30 mouse cellular contexts compared by ENCODE assay signal in genomic region chr13:97584045-97584444, GRCm38 (mm10).
DNase-seq lines count a peak whose midpoint lies in the region; ATAC-seq lines count a peak whose summit lies in the region.
"Had no signal": no experiment of that assay in that cellular context is flagged by ENCODE, and none has a peak within 500 bp of the region (broad histone marks: within the 10 kb centered on the region; RNA-seq: fewer than 3 reads in every experiment).

No protein-coding gene starts in this region.

- no peak overlapping the region for H3K4me2 ChIP-seq in midbrain, embryonic 11.5 days
- no peak overlapping the region for H3K4me2 ChIP-seq in midbrain, embryonic 14.5 days (ENCODE audit: low read length)
- H3K4me2 ChIP-seq in kidney, embryonic 14.5 days (replicated peaks; ENCODE audit: low read depth, low read length): no peak overlapping the region
- H3K4me2 ChIP-seq: embryonic facial prominence, embryonic 13.5 days; forebrain, embryonic 13.5 days; heart, embryonic 12.5 days; heart, embryonic 15.5 days; hindbrain, embryonic 14.5 days had no signal

- no peaks in the 10 kb centered on the region for H3K27me3 ChIP-seq in midbrain, embryonic 11.5 days (ENCODE audit: control insufficient read depth, insufficient read depth, low read length)
- no peaks in the 10 kb centered on the region for H3K27me3 ChIP-seq in midbrain, embryonic 14.5 days (ENCODE audit: control insufficient read depth, insufficient read depth, low read length)
- no peaks in the 10 kb centered on the region for H3K27me3 ChIP-seq in kidney, embryonic 14.5 days (ENCODE audit: control insufficient read depth, insufficient read depth, low read length)
- H3K27me3 ChIP-seq: embryonic facial prominence, embryonic 13.5 days; forebrain, embryonic 13.5 days; heart, embryonic 12.5 days; heart, embryonic 15.5 days had no signal

- peak; percentile 69 for DNase-seq in midbrain, embryonic 11.5 days (ENCODE audit: low spot score, missing footprints)
- no peak for DNase-seq in midbrain, embryonic 14.5 days
- DNase-seq in natural killer cell, adult 2 months (ENCODE audit: low spot score in 2 of 2): peak; percentile 16 to 46
- no peak for DNase-seq in cerebellum, postnatal 4 days (ENCODE audit: low spot score in 2 of 2)
- no peak for DNase-seq in frontal cortex, postnatal 36 days (ENCODE audit: low spot score in 2 of 2)
- DNase-seq: adrenal gland, adult 8-10 months; adrenal gland, postnatal 25 days; cerebellum, adult 18-20 months; cerebellum, adult 9-10 months; cerebellum, postnatal 14 days; embryo, embryonic 11 days; gastrocnemius, adult 2 months; gastrocnemius, postnatal 14 days; heart, adult 18-20 months; heart, postnatal 10 days; heart, postnatal 36 days had no signal

- peaks cover 8% of the 10 kb centered on the region for H3K4me1 ChIP-seq in midbrain, embryonic 11.5 days (ENCODE audit: control insufficient read depth, insufficient read depth, low read length)
- H3K4me1 ChIP-seq in midbrain, embryonic 14.5 days (ENCODE audit: control insufficient read depth, insufficient read depth, low read length): no peaks in the 10 kb centered on the region
- peaks cover 17% of the 10 kb centered on the region for H3K4me1 ChIP-seq in kidney, embryonic 14.5 days (ENCODE audit: control insufficient read depth, insufficient read depth, low read length)

- no peak overlapping the region for H3K9ac ChIP-seq in midbrain, embryonic 11.5 days (ENCODE audit: low read length)
- H3K9ac ChIP-seq in midbrain, embryonic 14.5 days (replicated peaks; ENCODE audit: low read length): no peak overlapping the region
- no peak overlapping the region for H3K9ac ChIP-seq in kidney, embryonic 14.5 days (ENCODE audit: low read depth, low read length)
- H3K9ac ChIP-seq: embryonic facial prominence, embryonic 13.5 days; forebrain, embryonic 13.5 days; heart, embryonic 12.5 days; heart, embryonic 15.5 days; hindbrain, embryonic 14.5 days had no signal

- H3K9me3 ChIP-seq in midbrain, embryonic 11.5 days (ENCODE audit: control insufficient read depth, low read length): no peaks in the 10 kb centered on the region
- H3K9me3 ChIP-seq in midbrain, embryonic 14.5 days (ENCODE audit: control insufficient read depth, low read length): no peaks in the 10 kb centered on the region
- no peaks in the 10 kb centered on the region for H3K9me3 ChIP-seq in kidney, embryonic 14.5 days (ENCODE audit: control insufficient read depth, low read length)
- H3K9me3 ChIP-seq: embryonic facial prominence, embryonic 13.5 days; heart, embryonic 15.5 days had no signal

- WGBS in midbrain, embryonic 11.5 days: 78% methylated on average over 4 of the region's 4 CpGs
- WGBS in midbrain, embryonic 14.5 days: 87% methylated on average over 4 of the region's 4 CpGs
- 48% methylated on average over 4 of the region's 4 CpGs for WGBS in kidney, embryonic 14.5 days

- no peak overlapping the region for H3K27ac ChIP-seq in midbrain, embryonic 11.5 days (ENCODE audit: low read depth, low read length)
- no peak overlapping the region for H3K27ac ChIP-seq in midbrain, embryonic 14.5 days (replicated peaks; ENCODE audit: low read depth, low read length)
- H3K27ac ChIP-seq in kidney, embryonic 14.5 days (ENCODE audit: low read depth, low read length): no peak overlapping the region
- H3K27ac ChIP-seq: embryonic facial prominence, embryonic 10.5 days; embryonic facial prominence, embryonic 13.5 days; forebrain, embryonic 13.5 days; gastrocnemius, adult 2 months; heart, embryonic 15.5 days; hindbrain, embryonic 14.5 days; hindbrain, postnatal 0 days had no signal

- no peak overlapping the region for H3K4me3 ChIP-seq in midbrain, embryonic 11.5 days (ENCODE audit: low read depth, low read length)
- no peak overlapping the region for H3K4me3 ChIP-seq in midbrain, embryonic 14.5 days (replicated peaks; ENCODE audit: low read depth, low read length)
- no peak overlapping the region for H3K4me3 ChIP-seq in kidney, embryonic 14.5 days (ENCODE audit: low read length)
- H3K4me3 ChIP-seq: embryonic facial prominence, embryonic 10.5 days; embryonic facial prominence, embryonic 13.5 days; erythroblast, embryonic 14.5 days; forebrain, embryonic 13.5 days; gastrocnemius, adult 2 months; heart, embryonic 12.5 days; heart, embryonic 15.5 days; hindbrain, embryonic 10.5 days had no signal

- no peaks in the 10 kb centered on the region for H3K36me3 ChIP-seq in midbrain, embryonic 11.5 days (ENCODE audit: control insufficient read depth, insufficient read depth, low read length)
- no peaks in the 10 kb centered on the region for H3K36me3 ChIP-seq in midbrain, embryonic 14.5 days (ENCODE audit: control insufficient read depth, insufficient read depth, low read length)
- H3K36me3 ChIP-seq in kidney, embryonic 14.5 days (ENCODE audit: control insufficient read depth, insufficient read depth, low read length): no peaks in the 10 kb centered on the region
- H3K36me3 ChIP-seq: embryonic facial prominence, embryonic 10.5 days; embryonic facial prominence, embryonic 13.5 days; heart, embryonic 12.5 days; heart, embryonic 15.5 days; hindbrain, embryonic 10.5 days had no signal

- ATAC-seq in midbrain, embryonic 11.5 days (ENCODE audit: low FRiP score): no peak
- no peak for ATAC-seq in midbrain, embryonic 14.5 days (ENCODE audit: low FRiP score, low TSS enrichment)
- peak; percentile 70 for ATAC-seq in common myeloid progenitor, adult 5-6 weeks (replicated peaks; ENCODE audit: low read depth, poor library complexity, severe bottlenecking)
- ATAC-seq in megakaryocyte, adult 5-6 weeks (ENCODE audit: poor library complexity, severe bottlenecking): peak; percentile 83
- no peak for ATAC-seq in kidney, embryonic 14.5 days (ENCODE audit: low FRiP score, low TSS enrichment)
- ATAC-seq: activated CD4-positive, CD25-positive, alpha-beta regulatory T cell, adult 4 months; forebrain, embryonic 13.5 days; forebrain, embryonic 16.5 days; hindbrain, postnatal 0 days had no signal

Comparison
In these comparisons a context has a peak if more than half of its experiments do, and no peak if none do; other contexts are left out.
1. DNase-seq: peak in midbrain, embryonic 11.5 days (single experiment) and natural killer cell, adult 2 months (2 of 2); none in midbrain, embryonic 14.5 days (single experiment), cerebellum, postnatal 4 days (0 of 2) and frontal cortex, postnatal 36 days (0 of 2).
2. ATAC-seq: peak in common myeloid progenitor, adult 5-6 weeks (single experiment) and megakaryocyte, adult 5-6 weeks (single experiment); none in midbrain, embryonic 11.5 days (single experiment), midbrain, embryonic 14.5 days (single experiment) and kidney, embryonic 14.5 days (single experiment).